Mouse (Mus musculus) kidney, adult 2 months (tissue): ENCODE measurements around the gene Calr4. TPM values are rescaled to one million over a fixed set of nuclear protein-coding genes. Genes with fewer than 3 reads are reported as not detected.

ENCODE experiments used
- DNase-seq: peaks from one replicate; pipeline ENCODE4 v3.0.0; 2021
- H3K27ac ChIP-seq: fragments of 200-500 bp; 2 replicates; pipeline ENCODE4 v1.5.1; 2012; ENCODE audit warnings: low read depth, low read length, control low read depth, inconsistent platforms; ENCODE audit not compliant: insufficient read depth
- H3K27me3 ChIP-seq: fragments of 200-500 bp; replicated peaks from 2 replicates; pipeline ENCODE4 v1.6.1; 2012; ENCODE audit warnings: mild to moderate bottlenecking, moderate library complexity, low read length, inconsistent platforms; ENCODE audit not compliant: control insufficient read depth, insufficient read depth
- H3K36me3 ChIP-seq: fragments of 200-500 bp; 2 replicates; pipeline ENCODE4 v1.6.1; 2012; ENCODE audit warnings: mild to moderate bottlenecking, moderate library complexity, low read length, inconsistent platforms; ENCODE audit not compliant: control insufficient read depth, insufficient read depth
- H3K4me1 ChIP-seq: fragments of 200-500 bp; 2 replicates; pipeline ENCODE4 v1.6.1; 2011; ENCODE audit warnings: low read length; ENCODE audit not compliant: control insufficient read depth, insufficient read depth
- H3K4me3 ChIP-seq: fragments of 200-500 bp; 2 replicates; pipeline ENCODE4 v1.5.1; 2011; ENCODE audit warnings: mild to moderate bottlenecking, low read depth, low read length, control low read depth; ENCODE audit not compliant: insufficient read depth
- CTCF ChIP-seq: fragments of 200-500 bp; conservative IDR thresholded peaks from 2 replicates; pipeline ENCODE4 v1.5.1; 2011; ENCODE audit warnings: low read depth, mild to moderate bottlenecking, control low read depth, low read length, moderate library complexity, mixed read lengths; ENCODE audit not compliant: insufficient read depth, insufficient read length
- POLR2A ChIP-seq: fragments of 200-500 bp; IDR thresholded peaks from one replicate; pipeline ENCODE4 v1.6.1; 2011; ENCODE audit warnings: low read depth, low read length, control low read depth
- WGBS: fragments of 180-500 bp; shearing (Covaris S2); methylation state at CpG from one replicate; pipeline ENCODE4 v1.1.7; 2018; 5-methylcytosine and 5-hydroxymethylcytosine counted together
- polyA plus RNA-seq: library from polyadenylated mRNA; depleted of rRNA; stranded (reverse); fragments of >200 nt; gene quantifications from 2 replicates; pipeline ENCODE4 v1.2.3, GENCODE M21; 2012

Gene Calr4
- polyA plus RNA-seq, 1 experiment, result not detected

DNA sequence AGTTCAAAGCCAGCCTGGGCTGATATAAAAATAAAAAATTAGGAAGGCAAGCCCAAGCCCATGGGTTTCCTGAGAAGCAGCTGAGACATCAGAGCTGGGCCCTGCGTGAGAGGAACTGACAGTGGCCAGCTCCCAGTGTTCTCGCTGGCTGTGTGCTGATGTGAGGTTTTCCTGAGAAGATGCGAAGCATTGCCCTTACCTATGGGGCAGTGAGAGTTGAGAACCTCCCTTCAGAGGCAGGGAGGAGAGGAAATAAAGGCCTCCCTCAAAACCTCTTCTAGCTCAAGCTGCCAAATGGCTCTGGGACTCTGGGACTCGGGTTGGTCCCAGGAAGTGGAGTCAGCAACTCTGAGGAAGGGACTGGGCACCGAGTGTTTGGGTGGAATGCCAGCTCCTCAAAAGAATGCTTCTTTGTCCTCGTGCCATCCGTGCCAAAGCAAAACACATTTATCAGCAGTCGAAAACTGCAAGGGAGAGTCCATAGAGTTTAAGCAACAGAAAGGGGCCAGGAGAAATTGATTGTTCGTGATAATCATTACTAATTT, 593 bp downstream of the Calr4 start:
- H3K4me1 ChIP-seq, result no peaks in the 10 kb centered on the region
- H3K36me3 ChIP-seq, result no peaks in the 10 kb centered on the region
- TF ChIP-seq POLR2A, result no peak
- no peak for TF ChIP-seq CTCF
- WGBS, result 66% methylated on average over 9 of the region's 9 CpGs
- DNase-seq, result peak; percentile 18
- H3K27ac ChIP-seq, result no peak overlapping the region
- no peak overlapping the region for H3K4me3 ChIP-seq
- no peaks in the 10 kb centered on the region for H3K27me3 ChIP-seq

DNA sequence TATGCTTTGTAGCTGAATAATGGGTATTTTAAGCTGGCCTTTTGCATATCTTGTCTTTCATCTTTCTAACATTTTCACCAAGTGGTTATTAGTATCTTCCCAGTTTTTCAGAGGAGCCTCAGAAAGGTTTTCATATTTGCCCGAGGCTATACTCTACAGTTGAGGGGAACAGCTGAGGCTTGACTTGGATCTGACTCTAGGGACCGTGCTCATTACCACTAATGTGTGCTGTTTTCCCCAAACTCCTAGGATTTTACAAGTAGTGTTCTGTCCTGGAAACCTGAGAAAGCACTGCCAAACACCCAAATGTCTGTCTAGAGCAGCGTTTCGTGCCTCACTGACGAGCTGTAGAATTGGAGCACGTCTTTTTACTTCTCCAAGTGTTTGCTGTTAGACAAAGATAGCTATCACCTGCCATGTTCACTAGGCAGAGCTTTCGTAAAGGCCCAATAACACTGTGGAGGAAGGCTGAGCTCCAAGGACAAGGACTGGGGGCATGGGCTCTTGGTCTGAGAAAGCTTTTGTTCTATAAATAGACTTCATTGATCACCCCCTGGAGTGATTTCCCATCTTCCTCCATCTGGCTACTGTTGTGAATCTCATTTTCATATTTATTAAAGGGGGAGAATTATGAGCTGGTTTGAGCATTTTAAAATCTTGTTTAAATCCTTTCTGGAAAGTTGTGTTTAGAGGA, 2.0 kb downstream of the Calr4 start:
- 79% methylated on average over 7 of the region's 7 CpGs for WGBS
- no peak for TF ChIP-seq POLR2A
- no peak for TF ChIP-seq CTCF
- Histone ChIP-seq H3K4me3 (no peak overlapping the region), H3K27ac (no peak overlapping the region), H3K4me1 (no peaks in the 10 kb centered on the region), H3K36me3 (no peaks in the 10 kb centered on the region), H3K27me3 (no peaks in the 10 kb centered on the region)
- no peak for DNase-seq

DNA sequence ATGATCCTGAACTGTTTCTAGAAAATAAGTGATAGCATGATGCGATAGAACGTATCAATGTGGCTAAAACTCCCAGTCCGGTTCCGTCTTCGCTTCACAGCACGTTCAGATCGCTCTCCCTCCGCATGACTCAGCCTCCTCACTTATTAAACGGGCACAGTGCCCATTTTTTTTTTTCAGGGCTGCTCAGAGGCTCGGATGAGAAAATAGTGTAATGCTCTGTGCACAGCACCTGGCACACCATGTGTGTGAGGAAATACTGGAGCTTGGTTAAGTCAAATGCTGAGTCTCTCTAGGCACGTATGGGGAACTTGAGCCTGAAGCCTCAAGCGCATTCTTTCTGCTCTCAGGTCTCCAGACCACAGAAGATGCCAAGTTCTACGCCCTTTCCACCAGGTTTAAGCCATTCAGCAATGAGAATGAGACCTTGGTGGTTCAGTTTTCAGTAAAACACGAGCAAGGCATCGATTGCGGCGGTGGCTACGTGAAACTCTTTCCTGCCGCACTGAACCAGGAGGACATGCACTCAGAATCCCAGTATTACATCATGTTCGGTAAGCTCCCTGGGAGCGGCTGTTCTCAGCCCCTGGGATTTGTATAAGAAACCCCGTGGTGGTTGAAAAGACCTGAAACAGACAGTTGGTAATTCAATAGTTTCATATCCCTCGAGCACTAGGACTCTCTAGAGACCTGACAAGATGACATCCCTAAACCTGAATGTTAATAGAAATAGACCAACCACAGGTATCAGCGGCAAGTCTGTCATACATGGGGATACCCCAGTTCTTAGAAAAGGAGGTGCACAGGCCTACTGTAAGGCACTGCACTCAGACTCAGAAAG, 4.4 kb downstream of the Calr4 start:
- WGBS, result 69% methylated on average over 24 of the region's 24 CpGs
- H3K4me1 ChIP-seq, result no peaks in the 10 kb centered on the region
- no peaks in the 10 kb centered on the region for H3K36me3 ChIP-seq
- no peaks in the 10 kb centered on the region for H3K27me3 ChIP-seq
- H3K27ac ChIP-seq, result no peak overlapping the region
- TF ChIP-seq CTCF (no peak), POLR2A (no peak)
- H3K4me3 ChIP-seq, result no peak overlapping the region
- peak; percentile 79 for DNase-seq

DNA sequence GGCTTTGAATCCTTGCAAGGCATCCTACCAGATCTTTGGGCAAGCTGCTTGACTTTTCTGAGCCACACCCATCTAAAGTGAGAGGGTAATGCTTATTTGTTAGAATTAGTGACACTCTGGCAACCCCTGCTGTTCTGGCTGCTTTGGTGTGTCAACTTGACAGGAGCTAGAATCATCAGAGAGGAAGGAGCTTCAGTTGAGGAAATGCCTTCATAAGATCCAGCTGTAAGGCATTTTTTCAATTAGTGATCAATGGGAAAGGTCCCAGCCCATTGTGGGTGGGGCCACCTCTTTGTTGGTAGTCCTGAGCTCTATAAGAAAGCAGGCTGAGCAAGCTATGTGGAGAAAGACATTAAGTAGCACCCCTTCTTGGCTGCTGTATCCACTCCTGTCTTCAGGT, 6.9 kb downstream of the Calr4 start:
- DNase-seq, result no peak
- Histone ChIP-seq H3K27me3 (no peaks in the 10 kb centered on the region), H3K27ac (no peak overlapping the region), H3K4me3 (no peak overlapping the region), H3K36me3 (no peaks in the 10 kb centered on the region), H3K4me1 (no peaks in the 10 kb centered on the region)
- TF ChIP-seq POLR2A, result no peak
- TF ChIP-seq CTCF, result no peak

DNA sequence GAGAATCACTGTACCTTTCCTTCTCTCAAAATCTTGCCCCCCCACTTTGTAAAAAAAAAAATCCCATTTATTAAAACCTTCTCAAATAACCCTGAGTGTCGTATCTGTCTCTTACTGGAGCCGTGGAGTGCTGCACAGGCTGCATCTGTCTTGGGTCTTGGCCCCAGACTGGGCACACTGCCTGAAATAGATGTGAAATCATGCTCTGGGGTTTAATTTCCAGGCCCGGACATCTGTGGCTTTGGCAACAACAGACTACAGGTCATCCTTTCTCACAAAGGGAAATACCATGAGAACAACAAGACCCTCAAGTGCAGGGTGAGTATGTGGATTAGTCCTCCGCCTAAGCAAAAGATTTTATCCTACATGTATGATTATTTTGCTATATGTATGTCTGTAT, 7.6 kb downstream of the Calr4 start:
- Histone ChIP-seq H3K4me1 (no peaks in the 10 kb centered on the region), H3K36me3 (no peaks in the 10 kb centered on the region), H3K27me3 (no peaks in the 10 kb centered on the region), H3K4me3 (no peak overlapping the region), H3K27ac (no peak overlapping the region)
- TF ChIP-seq CTCF (no peak), POLR2A (no peak)
- WGBS, result 64% methylated on average over 4 of the region's 4 CpGs
- DNase-seq, result peak; percentile 25

DNA sequence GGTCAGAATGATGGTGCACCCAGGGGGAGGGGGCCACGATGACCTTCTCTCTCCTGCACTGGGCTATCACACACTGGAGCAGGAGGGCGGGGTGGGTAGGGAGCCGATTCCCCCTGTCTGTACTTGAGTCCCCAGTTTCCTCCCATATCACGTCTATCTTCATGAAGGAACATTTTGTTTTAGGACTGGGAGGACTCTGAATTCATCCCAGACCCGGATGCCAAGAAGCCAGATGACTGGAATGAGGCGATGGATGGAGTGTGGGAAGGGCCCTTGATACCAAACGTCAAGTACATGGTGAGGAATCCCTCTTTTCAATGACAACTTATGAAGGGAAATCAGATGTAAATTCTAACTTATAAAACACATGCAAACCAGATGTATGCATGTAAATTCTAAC, 10.2 kb downstream of the Calr4 start:
- no peak overlapping the region for H3K27ac ChIP-seq
- H3K27me3 ChIP-seq, result no peaks in the 10 kb centered on the region
- DNase-seq, result no peak
- H3K4me3 ChIP-seq, result no peak overlapping the region
- H3K36me3 ChIP-seq, result no peaks in the 10 kb centered on the region
- WGBS, result 81% methylated on average over 7 of the region's 7 CpGs
- TF ChIP-seq POLR2A, result no peak
- TF ChIP-seq CTCF, result no peak
- H3K4me1 ChIP-seq, result no peaks in the 10 kb centered on the region

DNA sequence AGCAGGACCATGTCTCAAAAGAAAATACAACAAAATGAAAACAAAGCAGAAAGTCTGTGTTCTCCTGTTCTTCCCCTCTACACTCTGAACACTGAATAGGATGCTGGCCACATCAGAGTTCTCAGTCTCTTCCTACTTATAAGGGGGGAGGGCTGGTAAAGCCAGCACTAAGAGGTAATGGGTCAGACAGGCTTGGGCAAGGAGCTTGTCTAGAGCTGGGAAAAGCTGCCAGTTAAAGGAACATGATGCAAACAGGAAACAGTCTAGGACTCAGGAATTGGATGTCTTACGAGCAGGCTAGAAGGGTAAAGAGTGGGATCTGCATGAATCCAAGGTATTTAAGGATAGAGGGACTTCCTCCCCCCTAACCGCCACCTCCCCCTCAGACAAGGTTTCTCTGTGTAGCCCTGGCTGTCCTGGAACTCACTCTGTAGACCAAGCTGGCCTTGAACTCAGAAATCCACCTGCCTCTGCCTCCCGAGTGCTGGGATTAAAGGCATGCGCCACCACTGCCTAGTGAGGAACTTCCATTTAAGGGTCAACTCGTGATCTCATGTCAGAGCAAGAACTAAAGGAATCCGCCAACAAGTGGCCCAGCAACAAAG, 10.8 kb downstream of the Calr4 start:
- H3K27ac ChIP-seq, result no peak overlapping the region
- TF ChIP-seq CTCF, result no peak
- no peak for TF ChIP-seq POLR2A
- 86% methylated on average over 6 of the region's 6 CpGs for WGBS

More for the DNA sequence above, 10.8 kb downstream of the Calr4 start:
- DNase-seq, result no peak
- Histone ChIP-seq H3K4me3 (no peak overlapping the region), H3K4me1 (no peaks in the 10 kb centered on the region), H3K27me3 (no peaks in the 10 kb centered on the region), H3K36me3 (no peaks in the 10 kb centered on the region)
